Mouse (Mus musculus): ENCODE measurements around the gene Narfl.

The Narfl gene

DNA sequence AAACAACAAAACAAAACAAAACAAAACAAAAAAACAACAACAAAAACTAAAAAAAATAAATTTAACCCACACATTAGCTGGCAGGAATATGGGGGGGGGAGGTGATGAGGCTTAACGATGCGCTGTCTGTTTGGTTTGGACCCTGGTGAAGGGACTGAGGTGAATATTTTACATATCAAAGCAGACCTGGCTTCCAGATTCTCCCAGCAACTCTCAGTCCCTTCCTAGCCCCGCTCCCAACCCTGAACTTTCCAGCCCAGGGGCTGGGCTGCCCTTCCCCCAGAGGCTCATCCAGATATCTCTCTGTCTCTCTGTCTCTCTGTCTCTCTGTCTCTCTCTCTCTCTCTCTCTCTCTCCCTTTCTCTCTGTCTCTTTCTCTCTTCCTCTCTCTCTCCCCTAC lies 11.0 kb upstream of the Narfl start:
- DNase-seq (ENCODE audit: low spot score in 2 of 2): no peak

DNA sequence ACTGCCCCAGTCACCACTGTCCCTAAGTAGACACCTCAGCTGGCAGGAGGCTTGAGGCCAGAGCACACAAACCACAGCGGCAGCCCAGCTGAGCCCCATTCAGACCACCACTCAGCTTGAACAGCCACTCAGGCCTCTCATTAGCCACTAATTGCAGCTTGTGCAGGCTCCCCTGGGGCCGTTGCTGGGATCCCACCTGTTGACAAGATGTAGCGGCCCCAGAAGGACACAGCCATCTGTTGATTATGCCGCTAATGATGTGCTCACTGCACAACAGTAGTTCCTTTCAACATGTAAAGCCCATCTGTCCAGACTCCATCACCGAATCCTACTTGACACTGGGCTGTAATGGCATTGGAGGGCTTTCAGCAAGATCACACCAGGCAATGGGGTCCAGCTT lies 7.7 kb upstream of the Narfl start:
- no peak for DNase-seq (ENCODE audit: low spot score in 2 of 2)

DNA sequence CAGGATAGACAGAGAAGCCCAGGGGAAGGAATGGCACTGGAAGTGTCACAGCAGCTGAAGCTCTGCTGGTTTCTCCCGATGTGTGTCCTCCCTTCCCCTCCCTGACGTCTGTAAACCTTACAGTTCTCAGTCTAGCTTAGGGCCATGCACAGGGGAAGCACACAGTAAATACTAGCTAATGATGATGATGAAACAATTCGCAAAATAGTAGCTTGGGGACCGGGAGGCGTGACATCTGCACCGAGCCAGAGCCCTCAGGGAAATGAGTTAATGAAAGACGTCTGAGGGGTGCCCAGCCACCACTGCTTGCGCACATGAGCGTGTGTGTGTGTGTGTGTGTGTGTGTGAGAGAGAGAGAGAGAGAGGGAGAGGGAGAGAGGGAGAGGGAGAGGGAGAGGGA lies 4.2 kb upstream of the Narfl start:
- DNase-seq (ENCODE audit: low spot score in 2 of 2): no peak

DNA sequence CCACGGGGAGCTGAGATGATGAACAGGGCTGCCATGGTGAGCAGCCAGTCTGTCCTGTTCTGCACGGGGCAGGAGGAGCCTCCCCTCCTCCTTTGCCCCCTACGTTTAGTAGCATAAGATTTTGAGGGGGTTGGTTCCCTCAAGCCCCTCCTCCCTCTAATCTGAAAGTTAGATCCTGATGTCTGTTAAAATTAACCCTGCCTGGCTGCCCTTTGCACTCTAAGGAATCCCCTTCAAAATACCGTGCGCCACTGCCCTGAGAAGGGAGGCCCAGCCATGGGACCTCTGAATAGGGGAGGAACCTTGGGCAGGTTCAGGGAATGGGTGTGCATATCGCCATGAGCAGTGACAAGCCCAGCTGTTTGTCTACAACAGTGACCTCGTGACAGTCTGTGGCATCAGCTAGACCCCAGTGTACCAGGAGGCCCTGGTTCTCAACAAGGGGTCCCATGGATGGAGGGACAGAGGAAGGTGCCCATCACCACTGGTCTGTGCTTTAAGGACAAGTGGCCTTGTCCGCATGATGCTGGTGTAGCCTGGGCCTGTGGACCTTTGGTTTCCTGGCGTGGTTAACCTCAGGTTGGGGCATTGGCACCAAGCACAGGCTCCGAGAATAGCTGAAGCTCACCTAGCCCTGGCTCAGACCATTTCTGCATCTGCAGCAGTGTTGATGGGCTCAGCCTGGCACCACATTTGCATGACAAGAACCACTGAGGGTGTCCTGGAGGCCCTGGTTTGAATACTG lies 1.9 kb downstream of the Narfl start:
- no peak for DNase-seq (ENCODE audit: low spot score in 2 of 2)

DNA sequence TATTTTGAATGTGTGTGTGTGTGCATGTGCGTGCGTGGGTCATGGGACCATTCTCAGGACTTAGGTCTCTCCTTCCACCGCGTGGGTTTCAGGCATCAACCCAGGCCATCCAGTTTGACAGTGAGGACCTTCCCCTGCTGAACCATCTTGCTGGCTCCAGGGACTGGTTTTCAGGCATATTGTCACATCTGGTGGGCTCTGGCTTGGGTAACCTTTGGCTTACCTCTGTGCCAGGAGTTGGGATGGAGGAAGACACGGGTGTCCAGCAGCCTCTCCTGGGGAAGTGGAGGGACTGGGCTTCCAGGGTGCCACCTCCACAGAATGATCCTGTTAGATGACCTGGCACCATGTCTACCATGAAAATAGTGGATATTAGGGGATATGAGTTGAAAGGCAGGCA lies 4.4 kb downstream of the Narfl start:
- no peak for DNase-seq (ENCODE audit: low spot score in 2 of 2)

DNA sequence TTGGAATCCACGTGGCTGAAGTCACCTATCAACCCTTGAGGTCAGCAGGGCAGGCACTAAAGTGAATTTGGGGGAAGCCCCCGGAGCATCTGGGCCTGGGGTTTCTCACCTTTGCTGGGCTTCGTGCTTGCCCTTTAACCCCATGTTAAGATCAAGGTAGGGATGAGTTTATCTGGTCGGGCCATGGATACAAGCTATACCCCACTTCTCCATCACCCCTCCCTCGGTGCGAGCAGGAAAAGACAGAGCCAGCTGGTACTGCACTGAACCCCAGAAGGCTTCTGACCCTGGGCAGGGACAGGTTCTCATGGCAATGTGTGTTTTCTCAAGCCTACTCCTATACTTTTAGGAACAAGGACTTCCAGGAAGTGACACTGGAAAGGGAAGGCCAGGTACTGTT lies 7.8 kb downstream of the Narfl start:
- no peak for DNase-seq (ENCODE audit: low spot score in 2 of 2)

DNA sequence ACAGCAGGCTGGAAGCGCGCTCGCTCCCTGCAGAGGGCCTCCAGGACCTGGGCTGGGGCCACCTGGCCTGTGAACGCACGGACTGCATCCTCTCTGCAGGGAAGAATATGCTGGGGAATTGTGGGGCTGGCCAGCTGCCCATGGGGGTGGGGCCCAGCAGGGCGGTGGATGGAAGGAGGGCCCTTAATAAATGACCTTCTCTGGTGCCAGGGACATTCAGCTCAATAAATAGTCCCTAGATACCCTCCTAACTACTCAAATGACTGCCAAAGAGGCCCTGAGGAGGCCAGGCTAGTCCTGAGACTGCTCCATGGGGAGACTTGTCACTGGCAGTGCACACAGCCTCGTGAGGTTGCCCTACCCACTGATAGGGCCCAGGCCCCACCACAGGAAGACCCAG lies 9.5 kb downstream of the Narfl start:
- no peak for DNase-seq (ENCODE audit: low spot score in 2 of 2)

DNA sequence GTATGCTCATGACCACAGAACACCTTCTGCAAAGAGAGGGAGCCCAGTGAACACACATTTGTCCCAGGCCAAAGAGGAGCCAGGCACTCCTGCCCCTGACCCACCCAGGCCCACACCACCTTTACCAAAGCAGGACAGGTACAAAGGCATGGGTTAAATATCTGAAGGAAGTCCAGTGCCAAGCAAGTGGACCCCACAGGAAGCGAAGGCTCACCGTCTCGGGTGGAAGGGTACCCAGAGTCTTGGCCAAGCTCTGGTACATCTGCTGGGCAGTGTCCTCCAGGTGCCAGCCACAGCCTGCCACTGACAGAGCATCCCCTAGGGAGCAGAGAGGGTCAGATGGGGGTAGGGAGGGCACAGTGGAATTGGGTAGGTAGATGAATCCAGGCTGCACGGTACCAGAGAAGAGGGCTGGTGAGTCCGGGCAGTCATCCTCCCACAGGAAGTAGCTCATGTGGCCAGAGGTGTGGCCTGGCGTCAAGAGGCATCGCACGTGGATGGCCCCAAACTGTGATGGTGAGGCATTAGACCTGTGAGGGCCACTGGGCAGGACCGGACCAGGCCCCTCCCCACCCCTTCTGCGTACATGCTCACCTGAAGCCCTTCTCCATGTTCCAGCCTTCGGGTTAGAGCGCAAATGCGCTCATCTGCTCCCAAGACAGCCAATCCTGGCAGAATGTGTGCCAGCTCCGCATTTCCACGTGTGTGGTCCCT lies 10.4 kb downstream of the Narfl start:
- DNase-seq (ENCODE audit: low spot score in 2 of 2): no peak

DNA sequence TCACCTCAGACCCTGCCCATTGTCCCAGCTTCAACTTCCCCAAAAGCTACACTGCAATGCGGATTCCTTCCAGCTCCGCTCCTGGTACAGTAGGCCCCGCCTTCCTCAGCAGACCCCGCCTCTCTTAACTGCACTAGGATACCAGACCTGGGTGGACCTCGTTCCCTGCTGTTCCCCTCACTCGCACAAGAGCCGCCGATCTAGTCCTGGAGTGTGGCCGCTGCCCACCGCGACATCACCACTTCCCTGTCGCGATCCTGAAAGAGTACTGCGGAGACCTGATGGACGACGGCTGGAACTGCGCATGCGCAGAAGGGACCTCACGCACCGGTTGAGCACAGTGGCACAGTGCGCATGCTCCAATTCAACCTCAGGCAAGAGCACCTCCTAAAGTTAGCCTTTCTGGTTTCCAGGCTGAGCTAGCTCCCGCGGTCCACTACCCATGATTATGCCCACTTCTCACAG lies 11.7 kb downstream of the Narfl start, which contains the start of gene Haghl:
Gene Haghl, minus strand, starts transcription at position 393 of the 465 bp plus-strand sequence.
- peak; percentile 98 to 99 for DNase-seq (ENCODE audit: low spot score in 2 of 2)

DNA sequence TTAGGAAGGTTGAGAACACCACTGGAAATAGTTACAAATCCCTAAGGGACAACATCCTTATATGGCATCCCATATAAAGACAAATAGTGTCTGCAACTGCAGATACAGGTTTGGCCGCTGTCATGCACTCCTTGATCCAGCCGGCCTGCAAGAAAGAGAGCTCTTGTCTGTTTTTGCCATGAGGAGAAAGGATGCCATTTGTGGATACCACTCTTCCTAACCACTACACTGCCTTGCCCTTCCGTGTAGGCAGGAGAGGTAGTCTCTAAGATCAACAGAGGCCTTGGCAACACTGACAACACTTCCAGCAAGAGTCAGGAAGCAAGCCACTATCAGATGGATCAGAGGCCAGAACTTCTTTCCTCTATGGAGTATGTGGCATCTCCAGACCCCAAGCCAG lies 12.7 kb downstream of the Narfl start, which contains the start of gene Ccdc78:
Gene Ccdc78, plus strand, starts transcription at position 301 of the 400 bp plus-strand sequence.
- DNase-seq (ENCODE audit: low spot score in 2 of 2): no peak

DNA sequence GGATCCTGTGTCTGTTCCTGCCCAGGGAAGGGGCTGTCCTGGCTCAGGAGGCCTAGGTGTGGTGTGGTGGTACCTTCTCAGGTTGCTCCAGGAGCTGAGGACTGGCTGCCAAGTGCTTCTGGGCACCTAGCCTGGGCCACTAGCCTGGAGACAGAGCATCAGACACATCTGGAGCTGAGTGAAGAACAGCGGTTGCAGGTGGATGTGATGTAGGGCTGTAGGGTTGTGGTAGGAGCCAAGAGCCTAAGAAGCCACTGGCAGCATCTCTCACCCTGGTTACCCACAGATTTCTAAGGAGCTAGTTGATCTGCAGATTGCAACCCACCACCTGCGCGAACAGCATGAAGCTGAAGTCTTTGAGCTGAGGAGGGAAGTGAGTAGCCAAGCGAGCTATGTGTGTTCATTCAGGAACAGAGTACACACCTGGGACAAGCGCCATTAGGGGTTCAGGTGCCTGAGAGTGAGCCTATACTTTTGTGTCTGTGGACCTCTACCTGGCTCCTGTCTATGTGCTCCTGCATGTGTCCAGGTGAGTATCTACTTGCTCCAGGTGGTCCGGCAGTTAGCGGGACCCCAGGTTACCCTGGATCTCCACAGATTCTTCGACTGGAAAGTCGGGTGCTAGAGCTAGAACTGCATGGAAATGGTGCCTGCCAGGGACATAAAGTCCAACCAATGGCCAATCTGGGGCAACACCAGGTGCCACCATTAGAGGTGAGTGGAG lies 13.4 kb downstream of the Narfl start:
- DNase-seq (ENCODE audit: low spot score in 2 of 2): no peak

DNA sequence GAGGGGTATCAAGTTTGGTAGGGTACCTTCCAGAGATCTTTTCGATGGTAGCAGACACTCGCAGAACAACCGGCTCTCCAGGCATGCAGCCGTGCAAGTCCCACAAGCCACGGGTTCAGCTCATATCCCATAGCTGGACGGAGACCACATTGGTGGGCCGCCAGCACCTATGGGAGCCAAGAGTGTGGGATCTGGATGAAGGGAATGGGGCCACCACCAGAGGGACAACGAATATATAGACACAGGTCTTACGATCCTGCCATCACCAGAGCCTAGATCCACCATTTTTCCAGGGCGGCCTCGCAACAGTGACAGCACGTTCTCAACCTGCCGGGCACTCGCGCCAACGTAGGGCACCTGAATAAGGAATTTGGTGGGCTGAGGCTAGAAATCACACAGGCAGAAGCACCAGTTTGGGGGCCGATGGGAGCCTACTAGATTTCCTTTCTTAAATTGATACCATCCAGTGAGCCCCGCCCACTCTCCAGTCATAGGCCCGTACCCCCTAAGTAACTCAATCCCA lies 17.8 kb downstream of the Narfl start:
- DNase-seq (ENCODE audit: low spot score in 2 of 2): no peak

DNA sequence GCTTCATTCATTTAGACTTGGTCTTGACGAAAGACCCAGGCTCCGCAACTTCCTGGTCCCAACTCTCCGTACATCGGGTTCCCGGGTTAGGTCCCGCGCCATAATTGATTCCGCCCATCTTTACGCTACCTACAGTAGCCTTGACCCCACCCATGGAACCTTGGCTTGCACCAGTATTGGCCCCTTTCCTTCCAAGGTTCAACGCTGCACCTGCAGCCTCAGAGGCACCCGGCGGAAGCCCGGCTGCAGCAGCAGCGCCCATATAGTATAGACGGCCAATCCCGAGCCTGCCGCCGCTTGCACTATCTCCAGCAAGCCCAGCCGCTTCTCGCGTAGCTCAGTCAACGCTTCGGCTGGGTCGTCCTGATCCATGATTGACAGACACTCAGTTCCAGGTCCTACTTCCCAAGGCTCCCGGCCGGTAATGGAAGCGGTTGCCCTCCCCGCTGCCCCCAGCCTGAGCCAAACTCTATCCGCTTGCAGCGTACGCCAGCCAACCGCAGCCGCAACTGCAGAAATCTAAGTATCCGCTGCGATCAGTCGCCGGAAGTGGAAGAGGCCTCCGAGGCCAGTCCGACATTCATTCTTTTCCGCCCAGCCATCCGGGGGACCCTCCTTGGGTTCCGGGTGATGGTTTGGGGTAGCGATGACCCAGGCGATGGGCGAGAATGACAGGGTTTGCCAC lies 18.4 kb downstream of the Narfl start:
- peak; percentile 84 to 91 for DNase-seq (ENCODE audit: low spot score in 2 of 2)

DNA sequence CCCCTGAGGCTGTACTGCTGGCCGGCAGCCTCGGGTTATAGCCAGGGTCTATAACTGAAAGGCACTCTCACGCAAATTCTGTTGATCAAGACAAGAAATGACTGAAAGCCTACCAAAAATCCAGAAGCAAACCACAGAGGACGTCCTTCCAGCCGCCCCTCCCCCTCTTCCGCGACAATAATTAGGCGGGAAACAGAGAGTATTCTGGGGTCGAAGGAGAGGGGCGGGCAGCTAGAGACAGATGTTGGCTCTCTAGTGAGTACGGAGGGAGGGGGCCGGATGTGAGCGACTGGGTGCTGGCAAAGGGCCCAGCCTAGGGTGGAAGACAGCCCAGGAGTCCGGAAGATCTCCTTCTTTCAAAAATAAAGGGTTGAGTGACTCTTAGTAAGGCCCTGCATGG lies 19.0 kb downstream of the Narfl start, which contains the start of gene Fam173a:
Gene Fam173a, minus strand, starts transcription at position 287 of the 400 bp plus-strand sequence.
- peak; percentile 63 to 78 for DNase-seq (ENCODE audit: low spot score in 2 of 2)

DNA sequence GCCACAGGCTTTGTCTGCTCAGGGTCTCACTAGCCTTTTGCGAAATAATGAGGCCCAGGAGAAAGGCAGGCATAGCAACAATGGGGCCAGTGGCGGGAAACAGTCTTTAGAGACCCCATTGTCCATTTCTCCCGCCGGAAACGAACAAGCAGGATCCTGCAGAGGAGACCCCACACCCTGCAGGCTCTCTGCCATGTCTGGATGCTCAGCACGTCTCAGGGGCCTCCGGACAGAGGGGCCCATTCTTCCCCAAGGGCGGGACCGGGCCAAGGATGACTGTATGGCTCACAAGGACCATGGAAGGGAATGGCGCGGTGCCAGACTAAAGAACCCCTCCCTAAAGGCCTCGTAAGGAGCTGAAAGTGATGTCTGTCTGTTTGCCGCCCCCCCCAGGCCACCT lies 20.6 kb downstream of the Narfl start:
- no peak for DNase-seq (ENCODE audit: low spot score in 2 of 2)

DNA sequence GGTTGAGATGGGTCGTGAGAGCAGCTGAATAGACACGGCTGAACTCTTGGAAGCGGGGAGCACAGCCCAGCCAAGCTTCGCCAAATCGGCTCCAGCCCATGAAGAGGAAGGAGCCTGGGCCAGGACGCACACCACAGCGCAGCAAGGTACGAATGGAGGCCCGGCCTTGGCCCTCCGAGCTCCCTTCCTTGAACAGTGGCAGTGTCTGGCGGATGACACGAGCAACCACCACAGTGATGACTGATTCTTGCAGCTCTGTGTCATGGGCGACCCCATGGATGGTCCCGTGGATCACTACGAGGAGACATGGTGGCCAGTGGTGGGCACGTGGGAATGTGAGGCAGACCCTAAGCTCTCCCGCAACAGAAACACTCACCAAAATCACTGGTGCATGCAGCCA lies 21.4 kb downstream of the Narfl start:
- no peak for DNase-seq (ENCODE audit: low spot score in 2 of 2)

DNA sequence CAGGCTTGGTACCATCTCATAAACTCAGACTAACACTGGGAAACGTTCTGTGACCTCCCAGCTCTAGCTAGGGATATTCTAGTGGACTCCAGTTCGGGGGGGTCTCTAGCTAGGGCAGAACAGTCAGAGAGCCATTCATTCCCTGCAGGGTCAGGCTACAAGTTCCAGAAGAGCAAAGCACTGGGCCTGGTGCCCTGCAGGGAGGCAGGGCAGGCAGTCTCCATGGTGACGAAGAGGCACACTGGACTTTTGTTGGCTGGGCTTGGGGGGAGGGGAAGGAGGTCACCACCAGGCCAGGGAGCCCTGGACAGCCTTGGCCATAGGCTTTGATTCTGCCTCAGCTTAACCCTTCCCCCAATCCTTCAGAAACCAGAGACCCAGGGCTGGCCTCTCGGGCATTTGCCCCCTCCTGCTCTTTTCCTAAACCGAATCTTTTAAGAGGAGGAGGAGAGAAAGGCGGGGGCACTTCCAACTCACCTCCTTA lies 22.1 kb downstream of the Narfl start, which contains the start of gene AC134908.4:
Gene AC134908.4, minus strand, starts transcription at position 51 of the 484 bp plus-strand sequence.
- peak in 1 of 2 experiments; percentile 66 for DNase-seq (ENCODE audit: low spot score in 2 of 2)

DNA sequence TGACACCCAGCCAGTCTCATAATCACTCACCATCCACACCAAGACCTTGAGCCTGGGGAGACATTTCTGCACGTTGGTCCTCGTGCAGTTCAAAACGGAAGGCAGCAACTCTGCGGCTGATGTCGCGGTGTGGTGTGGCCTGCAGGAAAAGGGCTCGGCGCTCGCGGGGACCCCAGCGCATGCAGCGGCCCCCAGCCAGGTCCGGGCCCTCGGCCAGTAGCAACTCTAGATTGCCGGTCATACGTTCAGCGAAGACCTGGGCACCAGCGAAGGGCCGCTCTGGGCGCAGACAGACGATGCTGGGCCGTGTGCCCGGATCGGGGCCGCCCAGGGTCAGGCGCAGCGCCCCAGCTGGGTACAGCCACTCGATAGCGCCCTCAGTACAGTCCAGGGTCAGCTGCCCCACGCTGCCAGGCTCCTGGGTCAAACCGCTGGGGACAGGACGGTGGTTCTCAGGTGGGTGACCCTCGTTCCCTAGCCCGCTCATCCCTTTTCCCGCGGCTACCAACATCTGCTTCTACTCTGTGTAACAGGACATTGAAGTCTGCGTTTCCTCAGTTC lies 22.7 kb downstream of the Narfl start:
- DNase-seq (ENCODE audit: low spot score in 2 of 2): no peak

DNA sequence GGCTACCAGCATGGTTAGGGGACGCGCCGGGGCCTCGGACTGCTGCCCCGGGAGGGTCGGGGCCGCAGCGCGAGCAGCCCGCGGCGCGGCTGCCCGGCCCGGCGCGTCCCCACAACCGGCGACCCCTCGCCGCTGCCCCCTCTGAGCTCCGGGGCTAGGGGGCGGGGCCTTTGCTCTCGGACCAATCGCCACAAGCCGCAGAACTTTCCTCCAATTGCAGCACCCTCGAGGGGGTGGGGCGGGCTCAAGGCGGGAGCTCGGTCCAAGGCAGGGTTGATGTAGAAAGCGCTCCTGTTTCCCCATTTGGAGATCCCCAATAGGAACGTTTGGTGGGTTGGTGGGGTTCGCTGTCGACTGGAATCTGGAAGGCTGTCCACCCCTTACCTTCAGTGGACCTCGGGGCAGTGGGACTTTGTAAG lies 23.4 kb downstream of the Narfl start, which contains the start of gene Metrn:
Gene Metrn, minus strand, starts transcription at position 186 of the 419 bp plus-strand sequence.
- peak; percentile 66 to 67 for DNase-seq (ENCODE audit: low spot score in 2 of 2)

DNA sequence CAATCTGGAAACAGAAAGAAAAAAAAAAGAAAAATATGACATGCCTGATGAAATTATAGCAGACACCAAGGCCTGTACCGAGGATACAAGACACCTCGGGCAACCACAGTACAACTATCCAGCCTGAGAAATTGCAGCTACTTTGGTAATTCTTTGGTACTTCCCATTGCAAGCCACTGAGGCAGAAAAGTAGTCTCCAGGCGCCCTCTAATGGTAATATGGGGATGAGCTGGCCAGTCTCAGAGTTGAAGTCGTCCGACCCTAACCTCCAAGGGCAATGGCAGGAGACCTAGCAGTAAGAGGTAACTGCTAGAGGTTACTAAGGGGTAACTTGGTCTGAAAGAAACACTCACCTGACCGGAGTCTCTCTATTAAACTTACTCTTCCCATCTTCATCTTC lies 27.5 kb downstream of the Narfl start:
- DNase-seq (ENCODE audit: low spot score in 2 of 2): peak; percentile 74 to 78
